Mouse (Mus musculus): Measurements from ENCODE around the gene Lcat. TPM values are rescaled to one million over a fixed set of nuclear protein-coding genes. Genes with fewer than 3 reads are reported as not detected.
"Not testable (repeated sequence)": the region's sequence is repeated elsewhere in the genome, so short reads cannot be mapped to it uniquely, and the experiment has no call there.

Gene Lcat
- total RNA-seq (2014; fragmentation: Nextera tagmentation) (0.92 TPM in 1 of 2 replicates, not detected in the other), total RNA-seq (2017) (0.17 and 0.22 TPM in 2 replicates), polyA plus RNA-seq (2012) (0.29 and 0.40 TPM in 2 replicates)

- Histone ChIP-seq H3K36me3 (replicated peaks) (peaks cover 82% of the 10 kb centered on the region), H3K4me3 (ENCODE audit: low read depth, low read length) (no peak within 1 kb of the TSS), H3K27me3 (ENCODE audit: insufficient read depth, low read length) (no peaks in the 10 kb centered on the region), H3K4me1 (ENCODE audit: insufficient read depth, low read depth, low read length) (peaks cover 21% of the 10 kb centered on the region), H3K9me3 (replicated peaks) (no peaks in the 10 kb centered on the region)
- ATAC-seq (ENCODE audit: extremely low read depth, insufficient number of reproducible peaks, low FRiP score, poor library complexity, severe bottlenecking): no peak
- TF ChIP-seq GATA2 (IDR thresholded peaks at IDR 0.05; ENCODE audit: borderline replicate concordance, low read depth, low read length) (no peak), CTCF (IDR thresholded peaks at IDR 0.05; ENCODE audit: low read depth, low read length) (no peak), TAL1 (conservative IDR thresholded peaks at IDR 0.05; ENCODE audit: low read depth, low read length) (no peak), GATA1 (IDR thresholded peaks at IDR 0.05; ENCODE audit: borderline replicate concordance, low read length) (no peak), POLR2AphosphoS5 (IDR thresholded peaks at IDR 0.05; ENCODE audit: insufficient replicate concordance, low read depth, low read length) (no peak)
- no peak for DNase-seq (ENCODE audit: low spot score)
Observed at GRCm38 (mm10) chr8:105943321-105943739, at the start of gene Lcat. TSS of gene Lcat (minus strand) at chr8:105943382.

- Histone ChIP-seq H3K4me1 (ENCODE audit: insufficient read depth, low read depth, low read length) (peaks cover 19% of the 10 kb centered on the region), H3K9me3 (replicated peaks) (no peaks in the 10 kb centered on the region), H3K4me3 (ENCODE audit: low read depth, low read length) (no peak overlapping the region), H3K36me3 (replicated peaks) (no peaks in the 10 kb centered on the region), H3K27me3 (ENCODE audit: insufficient read depth, low read length) (peaks cover 39% of the 10 kb centered on the region)
- TF ChIP-seq TAL1 (conservative IDR thresholded peaks at IDR 0.05; ENCODE audit: low read depth, low read length) (no peak), POLR2AphosphoS5 (IDR thresholded peaks at IDR 0.05; ENCODE audit: insufficient replicate concordance, low read depth, low read length) (no peak), GATA2 (IDR thresholded peaks at IDR 0.05; ENCODE audit: borderline replicate concordance, low read depth, low read length) (no peak), CTCF (IDR thresholded peaks at IDR 0.05; ENCODE audit: low read depth, low read length) (no peak), GATA1 (IDR thresholded peaks at IDR 0.05; ENCODE audit: borderline replicate concordance, low read length) (no peak)
- ATAC-seq (ENCODE audit: extremely low read depth, insufficient number of reproducible peaks, low FRiP score, poor library complexity, severe bottlenecking): no peak
- DNase-seq (ENCODE audit: low spot score): no peak
Observed at GRCm38 (mm10) chr8:105992499-105992898, 49.3 kb upstream of the Lcat start.

- H3K9me3 ChIP-seq (replicated peaks): no peaks in the 10 kb centered on the region
Observed at GRCm38 (mm10) chr8:105991546-105991945, 48.4 kb upstream of the Lcat start.

GRCm38 (mm10) chr8:105990856-105991387 lies 47.7 kb upstream of the Lcat start, which contains the start of gene Dus2:
TSS of gene Dus2 (plus strand) at chr8:105991337.
- TF ChIP-seq GATA2 (IDR thresholded peaks at IDR 0.05; ENCODE audit: borderline replicate concordance, low read depth, low read length) (no peak), CTCF (IDR thresholded peaks at IDR 0.05; ENCODE audit: low read depth, low read length) (peak; percentile 81), TAL1 (conservative IDR thresholded peaks at IDR 0.05; ENCODE audit: low read depth, low read length) (no peak)
- H3K27me3 ChIP-seq (ENCODE audit: insufficient read depth, low read length): peaks cover 34% of the 10 kb centered on the region
- H3K4me3 ChIP-seq (ENCODE audit: low read depth, low read length): no peak within 1 kb of the TSS
- DNase-seq (ENCODE audit: low spot score) (peak; percentile 73), ATAC-seq (ENCODE audit: extremely low read depth, insufficient number of reproducible peaks, low FRiP score, poor library complexity, severe bottlenecking) (peak; percentile 40; the same call in 1 of the 2 replicates)
- peaks cover 15% of the 10 kb centered on the region for H3K4me1 ChIP-seq (ENCODE audit: insufficient read depth, low read depth, low read length)
- H3K9me3 ChIP-seq (replicated peaks): no peaks in the 10 kb centered on the region
- H3K36me3 ChIP-seq (replicated peaks): no peaks in the 10 kb centered on the region

More at GRCm38 (mm10) chr8:105991546-105991945, 48.4 kb upstream of the Lcat start:
- Histone ChIP-seq H3K4me1 (ENCODE audit: insufficient read depth, low read depth, low read length) (peaks cover 19% of the 10 kb centered on the region), H3K4me3 (ENCODE audit: low read depth, low read length) (no peak overlapping the region), H3K27me3 (ENCODE audit: insufficient read depth, low read length) (peaks cover 35% of the 10 kb centered on the region), H3K36me3 (replicated peaks) (no peaks in the 10 kb centered on the region)
- TF ChIP-seq GATA1 (IDR thresholded peaks at IDR 0.05; ENCODE audit: borderline replicate concordance, low read length): no peak
- TF ChIP-seq GATA2 (IDR thresholded peaks at IDR 0.05; ENCODE audit: borderline replicate concordance, low read depth, low read length): no peak
- TF ChIP-seq CTCF (IDR thresholded peaks at IDR 0.05; ENCODE audit: low read depth, low read length): no peak
- TF ChIP-seq POLR2AphosphoS5 (IDR thresholded peaks at IDR 0.05; ENCODE audit: insufficient replicate concordance, low read depth, low read length): no peak
- no peak for ATAC-seq (ENCODE audit: extremely low read depth, insufficient number of reproducible peaks, low FRiP score, poor library complexity, severe bottlenecking)
- DNase-seq (ENCODE audit: low spot score): no peak

- TF ChIP-seq GATA1 (IDR thresholded peaks at IDR 0.05; ENCODE audit: borderline replicate concordance, low read length): no peak
- TF ChIP-seq TAL1 (conservative IDR thresholded peaks at IDR 0.05; ENCODE audit: low read depth, low read length): no peak
- no peak for TF ChIP-seq GATA2 (IDR thresholded peaks at IDR 0.05; ENCODE audit: borderline replicate concordance, low read depth, low read length)
- no peak for TF ChIP-seq POLR2AphosphoS5 (IDR thresholded peaks at IDR 0.05; ENCODE audit: insufficient replicate concordance, low read depth, low read length)
- no peak for TF ChIP-seq CTCF (IDR thresholded peaks at IDR 0.05; ENCODE audit: low read depth, low read length)
- no peak for DNase-seq (ENCODE audit: low spot score)
- Histone ChIP-seq H3K27me3 (ENCODE audit: insufficient read depth, low read length) (peaks cover 51% of the 10 kb centered on the region), H3K36me3 (replicated peaks) (no peaks in the 10 kb centered on the region), H3K4me3 (ENCODE audit: low read depth, low read length) (no peak overlapping the region), H3K4me1 (ENCODE audit: insufficient read depth, low read depth, low read length) (peaks cover 15% of the 10 kb centered on the region), H3K9me3 (replicated peaks) (no peaks in the 10 kb centered on the region)
- no peak for ATAC-seq (ENCODE audit: extremely low read depth, insufficient number of reproducible peaks, low FRiP score, poor library complexity, severe bottlenecking)
Observed at GRCm38 (mm10) chr8:105988546-105988945, 45.4 kb upstream of the Lcat start.

GRCm38 (mm10) chr8:105983406-105983805 lies 40.2 kb upstream of the Lcat start:
- DNase-seq (ENCODE audit: low spot score); H3K4me1 ChIP-seq (ENCODE audit: insufficient read depth, low read depth, low read length); H3K9me3 ChIP-seq (replicated peaks); ATAC-seq (ENCODE audit: extremely low read depth, insufficient number of reproducible peaks, low FRiP score, poor library complexity, severe bottlenecking); H3K36me3 ChIP-seq (replicated peaks); H3K4me3 ChIP-seq (ENCODE audit: low read depth, low read length): not testable (repeated sequence)
- H3K27me3 ChIP-seq (ENCODE audit: insufficient read depth, low read length): peaks cover 48% of the 10 kb centered on the region
